Mouse (Mus musculus): ENCODE measurements around the gene Pde4d. TPM values are rescaled to one million over a fixed set of nuclear protein-coding genes. Genes with fewer than 3 reads are reported as not detected.

The Pde4d gene
- polyA plus RNA-seq, 1 experiment from 2014 or later, result 13.6 TPM

GRCm38 (mm10) chr13:108596938-108597337 is 147.2 kb downstream of the Pde4d start:
- H3K36me3 ChIP-seq (ENCODE audit: control insufficient read depth, insufficient read depth, low read length), result no peaks in the 10 kb centered on the region
- 64% methylated on average over 3 of the region's 3 CpGs for WGBS

GRCm38 (mm10) chr13:108598673-108599072 is 148.9 kb downstream of the Pde4d start:
- H3K4me2 ChIP-seq (ENCODE audit: low read depth, low read length), result no peak overlapping the region
- H3K9ac ChIP-seq (ENCODE audit: low read depth, low read length), result no peak overlapping the region
- DNase-seq (ENCODE audit: low spot score) (no peak), ATAC-seq (ENCODE audit: low read depth) (no peak)
- no peak overlapping the region for H3K27ac ChIP-seq (replicated peaks; ENCODE audit: low read depth, low read length)
- H3K9me3 ChIP-seq (ENCODE audit: control insufficient read depth, low read length), result no peaks in the 10 kb centered on the region
- H3K36me3 ChIP-seq (ENCODE audit: control insufficient read depth, insufficient read depth, low read length), result no peaks in the 10 kb centered on the region
- no peak overlapping the region for H3K4me3 ChIP-seq (ENCODE audit: low read depth, low read length)
- no peaks in the 10 kb centered on the region for H3K4me1 ChIP-seq (ENCODE audit: control insufficient read depth, insufficient read depth, low read length)
- 65% methylated on average over 3 of the region's 3 CpGs for WGBS
- H3K27me3 ChIP-seq (replicated peaks; ENCODE audit: control insufficient read depth, insufficient read depth, low read length), result no peaks in the 10 kb centered on the region

More at GRCm38 (mm10) chr13:108596938-108597337, 147.2 kb downstream of the Pde4d start:
- ATAC-seq (ENCODE audit: low read depth) (no peak), DNase-seq (ENCODE audit: low spot score) (no peak)
- Histone ChIP-seq H3K27ac (replicated peaks; ENCODE audit: low read depth, low read length) (no peak overlapping the region), H3K9ac (ENCODE audit: low read depth, low read length) (no peak overlapping the region), H3K4me2 (ENCODE audit: low read depth, low read length) (no peak overlapping the region), H3K4me3 (ENCODE audit: low read depth, low read length) (no peak overlapping the region), H3K27me3 (replicated peaks; ENCODE audit: control insufficient read depth, insufficient read depth, low read length) (no peaks in the 10 kb centered on the region), H3K4me1 (ENCODE audit: control insufficient read depth, insufficient read depth, low read length) (no peaks in the 10 kb centered on the region), H3K9me3 (ENCODE audit: control insufficient read depth, low read length) (no peaks in the 10 kb centered on the region)

GRCm38 (mm10) chr13:108599186-108599900 is 149.6 kb downstream of the Pde4d start:
- no peaks in the 10 kb centered on the region for H3K36me3 ChIP-seq (ENCODE audit: control insufficient read depth, insufficient read depth, low read length)
- no peaks in the 10 kb centered on the region for H3K4me1 ChIP-seq (ENCODE audit: control insufficient read depth, insufficient read depth, low read length)
- peak; percentile 13 for DNase-seq (ENCODE audit: low spot score)
- no peak overlapping the region for H3K4me2 ChIP-seq (ENCODE audit: low read depth, low read length)
- no peak overlapping the region for H3K27ac ChIP-seq (replicated peaks; ENCODE audit: low read depth, low read length)
- WGBS, result 63% methylated on average over 6 of the region's 6 CpGs
- no peaks in the 10 kb centered on the region for H3K27me3 ChIP-seq (replicated peaks; ENCODE audit: control insufficient read depth, insufficient read depth, low read length)
- no peaks in the 10 kb centered on the region for H3K9me3 ChIP-seq (ENCODE audit: control insufficient read depth, low read length)
- no peak overlapping the region for H3K4me3 ChIP-seq (ENCODE audit: low read depth, low read length)
- peak; percentile 60; the same call in 1 of the 2 replicates for ATAC-seq (ENCODE audit: low read depth)
- no peak overlapping the region for H3K9ac ChIP-seq (ENCODE audit: low read depth, low read length)

- no peaks in the 10 kb centered on the region for H3K27me3 ChIP-seq (replicated peaks; ENCODE audit: control insufficient read depth, insufficient read depth, low read length)
- H3K36me3 ChIP-seq (ENCODE audit: control insufficient read depth, insufficient read depth, low read length), result no peaks in the 10 kb centered on the region
- WGBS, result 93% methylated on average over 2 of the region's 2 CpGs
- H3K4me2 ChIP-seq (ENCODE audit: low read depth, low read length), result no peak overlapping the region
- DNase-seq (ENCODE audit: low spot score), result peak; percentile 38
- H3K4me1 ChIP-seq (ENCODE audit: control insufficient read depth, insufficient read depth, low read length), result no peaks in the 10 kb centered on the region
- H3K9me3 ChIP-seq (ENCODE audit: control insufficient read depth, low read length), result no peaks in the 10 kb centered on the region
- H3K27ac ChIP-seq (replicated peaks; ENCODE audit: low read depth, low read length), result no peak overlapping the region
- no peak for ATAC-seq (ENCODE audit: low read depth)
- H3K9ac ChIP-seq (ENCODE audit: low read depth, low read length), result no peak overlapping the region
- H3K4me3 ChIP-seq (ENCODE audit: low read depth, low read length), result no peak overlapping the region
Measured at GRCm38 (mm10) chr13:108601021-108601420, 151.3 kb downstream of the Pde4d start.

- 35% methylated on average over 1 of the region's 1 CpGs for WGBS
- H3K27me3 ChIP-seq (replicated peaks; ENCODE audit: control insufficient read depth, insufficient read depth, low read length), result no peaks in the 10 kb centered on the region
- no peak overlapping the region for H3K4me2 ChIP-seq (ENCODE audit: low read depth, low read length)
- H3K4me1 ChIP-seq (ENCODE audit: control insufficient read depth, insufficient read depth, low read length), result no peaks in the 10 kb centered on the region
- H3K9me3 ChIP-seq (ENCODE audit: control insufficient read depth, low read length), result no peaks in the 10 kb centered on the region
- ATAC-seq (ENCODE audit: low read depth) (no peak), DNase-seq (ENCODE audit: low spot score) (no peak)
- H3K9ac ChIP-seq (ENCODE audit: low read depth, low read length), result no peak overlapping the region
- no peak overlapping the region for H3K27ac ChIP-seq (replicated peaks; ENCODE audit: low read depth, low read length)
- H3K4me3 ChIP-seq (ENCODE audit: low read depth, low read length), result no peak overlapping the region
- H3K36me3 ChIP-seq (ENCODE audit: control insufficient read depth, insufficient read depth, low read length), result no peaks in the 10 kb centered on the region
Measured at GRCm38 (mm10) chr13:108603502-108603901, 153.8 kb downstream of the Pde4d start.

- DNase-seq (ENCODE audit: low spot score) (no peak), ATAC-seq (ENCODE audit: low read depth) (no peak)
- Histone ChIP-seq H3K4me1 (ENCODE audit: control insufficient read depth, insufficient read depth, low read length) (no peaks in the 10 kb centered on the region), H3K4me3 (ENCODE audit: low read depth, low read length) (no peak overlapping the region), H3K4me2 (ENCODE audit: low read depth, low read length) (no peak overlapping the region), H3K36me3 (ENCODE audit: control insufficient read depth, insufficient read depth, low read length) (no peaks in the 10 kb centered on the region), H3K9me3 (ENCODE audit: control insufficient read depth, low read length) (no peaks in the 10 kb centered on the region), H3K27me3 (replicated peaks; ENCODE audit: control insufficient read depth, insufficient read depth, low read length) (no peaks in the 10 kb centered on the region), H3K27ac (replicated peaks; ENCODE audit: low read depth, low read length) (no peak overlapping the region), H3K9ac (ENCODE audit: low read depth, low read length) (no peak overlapping the region)
Measured at GRCm38 (mm10) chr13:108604213-108604612, 154.5 kb downstream of the Pde4d start.

- no peak overlapping the region for H3K4me3 ChIP-seq (ENCODE audit: low read depth, low read length)
- 84% methylated on average over 1 of the region's 1 CpGs for WGBS
- no peak overlapping the region for H3K4me2 ChIP-seq (ENCODE audit: low read depth, low read length)
- H3K36me3 ChIP-seq (ENCODE audit: control insufficient read depth, insufficient read depth, low read length), result no peaks in the 10 kb centered on the region
- ATAC-seq (ENCODE audit: low read depth) (no peak), DNase-seq (ENCODE audit: low spot score) (no peak)
- H3K9ac ChIP-seq (ENCODE audit: low read depth, low read length), result no peak overlapping the region
- no peaks in the 10 kb centered on the region for H3K9me3 ChIP-seq (ENCODE audit: control insufficient read depth, low read length)
- H3K27me3 ChIP-seq (replicated peaks; ENCODE audit: control insufficient read depth, insufficient read depth, low read length), result no peaks in the 10 kb centered on the region
- H3K4me1 ChIP-seq (ENCODE audit: control insufficient read depth, insufficient read depth, low read length), result no peaks in the 10 kb centered on the region
- H3K27ac ChIP-seq (replicated peaks; ENCODE audit: low read depth, low read length), result no peak overlapping the region
Measured at GRCm38 (mm10) chr13:108618207-108618606, 168.5 kb downstream of the Pde4d start.

- peak; percentile 23 for DNase-seq (ENCODE audit: low spot score)
- Histone ChIP-seq H3K27me3 (replicated peaks; ENCODE audit: control insufficient read depth, insufficient read depth, low read length) (no peaks in the 10 kb centered on the region), H3K4me1 (ENCODE audit: control insufficient read depth, insufficient read depth, low read length) (no peaks in the 10 kb centered on the region), H3K9me3 (ENCODE audit: control insufficient read depth, low read length) (no peaks in the 10 kb centered on the region), H3K27ac (replicated peaks; ENCODE audit: low read depth, low read length) (no peak overlapping the region), H3K4me2 (ENCODE audit: low read depth, low read length) (no peak overlapping the region), H3K9ac (ENCODE audit: low read depth, low read length) (no peak overlapping the region), H3K36me3 (ENCODE audit: control insufficient read depth, insufficient read depth, low read length) (no peaks in the 10 kb centered on the region), H3K4me3 (ENCODE audit: low read depth, low read length) (no peak overlapping the region)
- no peak for ATAC-seq (ENCODE audit: low read depth)
- 42% methylated on average over 4 of the region's 4 CpGs for WGBS
Measured at GRCm38 (mm10) chr13:108622681-108623080, 172.9 kb downstream of the Pde4d start.

GRCm38 (mm10) chr13:108623929-108624328 is 174.2 kb downstream of the Pde4d start:
- no peak overlapping the region for H3K4me2 ChIP-seq (ENCODE audit: low read depth, low read length)
- H3K9ac ChIP-seq (ENCODE audit: low read depth, low read length), result no peak overlapping the region
- ATAC-seq (ENCODE audit: low read depth), result no peak
- WGBS, result 70% methylated on average over 3 of the region's 3 CpGs
- H3K9me3 ChIP-seq (ENCODE audit: control insufficient read depth, low read length), result no peaks in the 10 kb centered on the region
- H3K4me3 ChIP-seq (ENCODE audit: low read depth, low read length), result no peak overlapping the region
- H3K27ac ChIP-seq (replicated peaks; ENCODE audit: low read depth, low read length), result no peak overlapping the region
- no peaks in the 10 kb centered on the region for H3K4me1 ChIP-seq (ENCODE audit: control insufficient read depth, insufficient read depth, low read length)
- no peaks in the 10 kb centered on the region for H3K36me3 ChIP-seq (ENCODE audit: control insufficient read depth, insufficient read depth, low read length)
- H3K27me3 ChIP-seq (replicated peaks; ENCODE audit: control insufficient read depth, insufficient read depth, low read length), result no peaks in the 10 kb centered on the region
- DNase-seq (ENCODE audit: low spot score), result no peak

Measured in embryonic facial prominence, embryonic 14.5 days (tissue).